21 mouse cellular contexts compared by ENCODE assay signal in the genomic region with DNA sequence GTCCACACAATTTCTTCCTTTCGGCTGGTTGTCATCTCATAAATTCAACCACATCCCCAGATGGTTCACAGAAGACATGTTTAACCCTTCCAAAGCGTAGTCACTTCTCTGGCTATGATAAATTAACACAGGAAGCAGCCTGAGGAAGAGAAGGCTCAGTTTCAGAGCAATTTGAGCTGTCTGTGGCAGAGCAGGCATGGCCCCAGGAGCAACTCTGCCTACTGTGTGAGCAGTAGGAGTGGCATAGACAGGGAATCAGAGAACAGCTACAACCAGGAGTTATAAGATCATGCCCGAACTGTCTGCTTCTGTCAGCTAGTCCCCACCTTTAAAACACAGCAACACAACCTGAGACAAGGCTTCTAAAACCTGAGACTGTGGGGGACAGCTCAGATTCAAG.
"Had no signal": no experiment of that assay in that cellular context is flagged by ENCODE, and none has a peak within 500 bp of the region (broad histone marks: within the 10 kb centered on the region; RNA-seq: fewer than 3 reads in every experiment).

No protein-coding gene starts in this region.

- H3K27ac ChIP-seq: intestine, embryonic 15.5 days; layer of hippocampus, adult 2 months; left cerebral cortex, adult 2 months; liver, embryonic 13.5 days; midbrain, embryonic 12.5 days; midbrain, embryonic 15.5 days; neural tube, embryonic 12.5 days; neural tube, embryonic 15.5 days; stomach, postnatal 0 days had no signal

- DNase-seq: kidney, adult 11 months; kidney, adult 9 months; layer of hippocampus, postnatal 36 days; liver, embryonic 13.5 days; lung, adult 2 months; lung, postnatal 14 days; lung, postnatal 4 days; right cerebral cortex, adult 18-20 months; right cerebral cortex, postnatal 14 days; right cerebral cortex, postnatal 4 days; thymus, adult 2 months; thymus, postnatal 14 days; thymus, postnatal 4 days had no signal

- H3K27me3 ChIP-seq: intestine, embryonic 15.5 days; liver, embryonic 13.5 days; midbrain, embryonic 12.5 days; midbrain, embryonic 15.5 days; neural tube, embryonic 12.5 days; neural tube, embryonic 15.5 days had no signal

- H3K9me3 ChIP-seq: intestine, embryonic 15.5 days; liver, embryonic 13.5 days; midbrain, embryonic 12.5 days; midbrain, embryonic 15.5 days; neural tube, embryonic 12.5 days; neural tube, embryonic 15.5 days had no signal

- H3K4me2 ChIP-seq: intestine, embryonic 15.5 days; liver, embryonic 13.5 days; midbrain, embryonic 12.5 days; midbrain, embryonic 15.5 days; neural tube, embryonic 12.5 days; neural tube, embryonic 15.5 days had no signal

- H3K36me3 ChIP-seq: intestine, embryonic 15.5 days; liver, embryonic 13.5 days; midbrain, embryonic 12.5 days; midbrain, embryonic 15.5 days; neural tube, embryonic 12.5 days; neural tube, embryonic 15.5 days had no signal

- H3K4me1 ChIP-seq: intestine, embryonic 15.5 days; liver, embryonic 13.5 days; midbrain, embryonic 12.5 days; midbrain, embryonic 15.5 days; neural tube, embryonic 12.5 days; neural tube, embryonic 15.5 days had no signal

- H3K9ac ChIP-seq: intestine, embryonic 15.5 days; liver, embryonic 13.5 days; midbrain, embryonic 12.5 days; midbrain, embryonic 15.5 days; neural tube, embryonic 12.5 days; neural tube, embryonic 15.5 days had no signal

- ATAC-seq: intestine, embryonic 15.5 days; midbrain, embryonic 15.5 days had no signal

- H3K4me3 ChIP-seq: intestine, embryonic 15.5 days; layer of hippocampus, adult 2 months; left cerebral cortex, adult 2 months; liver, embryonic 13.5 days; midbrain, embryonic 12.5 days; midbrain, embryonic 15.5 days; neural tube, embryonic 12.5 days; neural tube, embryonic 15.5 days had no signal
